Comparison of ENCODE assay signal across 8 mouse cellular contexts in the genomic region with DNA sequence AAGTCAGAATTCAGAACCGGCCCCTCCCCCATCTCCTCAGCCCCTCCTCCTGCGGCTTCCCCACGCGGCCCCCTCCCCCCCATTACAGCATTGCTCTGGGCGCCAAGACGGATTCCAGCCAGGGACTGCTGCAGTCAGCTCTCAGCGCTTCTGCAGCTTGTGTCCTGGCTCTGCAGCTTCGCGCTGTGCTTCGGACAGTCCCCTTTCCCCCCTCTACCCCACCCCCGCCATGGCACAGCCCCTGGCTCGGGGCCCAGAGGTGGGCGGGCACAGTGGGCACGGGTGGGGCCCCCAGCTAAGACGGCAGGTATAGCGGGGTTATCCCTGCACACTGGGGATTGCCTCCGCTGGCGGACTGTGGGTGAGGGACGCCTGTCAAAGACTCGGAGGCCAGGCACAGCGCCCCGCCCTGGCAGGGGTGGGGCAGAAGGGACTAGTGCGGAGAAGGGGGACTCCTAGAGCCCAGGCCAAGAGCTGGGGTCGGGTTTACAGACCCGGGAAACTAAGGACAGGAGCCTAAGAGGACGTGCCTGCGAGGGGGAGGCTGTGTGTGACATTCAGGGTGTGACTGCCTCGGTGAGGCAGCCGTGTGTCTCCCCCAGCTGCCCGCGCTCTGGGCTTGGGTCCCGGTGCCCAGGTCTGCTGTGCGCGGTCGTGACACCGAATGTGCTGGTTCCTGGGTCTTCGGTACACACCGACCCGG. TPM values are rescaled to one million over a fixed set of nuclear protein-coding genes. Genes with fewer than 3 reads are reported as not detected.
DNase-seq lines count a peak whose midpoint lies in the region; ATAC-seq and TF ChIP-seq lines count a peak whose summit lies in the region.

No protein-coding gene starts in this region.

- peak; percentile 67 for DNase-seq in adrenal gland, adult 2 months
- peak; percentile 75 for DNase-seq in embryo, embryonic 11 days
- peak; percentile 20 for DNase-seq in kidney, postnatal 14 days
- DNase-seq in lung, postnatal 0 days (ENCODE audit: low spot score), result peak; percentile 28
- peak; percentile 9 for DNase-seq in ovary, postnatal 10 days (ENCODE audit: low spot score)

- peaks cover 63% of the 10 kb centered on the region for H3K27me3 ChIP-seq in erythroblast, embryonic 14.5 days (ENCODE audit: control insufficient read depth)
- H3K27me3 ChIP-seq in heart, embryonic 15.5 days, result peaks cover 79% of the 10 kb centered on the region
- H3K27me3 ChIP-seq in lung, postnatal 0 days (replicated peaks; ENCODE audit: insufficient read depth, low read length), result peaks cover 17% of the 10 kb centered on the region

- peaks cover 6% of the 10 kb centered on the region; the same call in 1 of the 2 replicates for H3K9me3 ChIP-seq in erythroblast, embryonic 14.5 days (ENCODE audit: control insufficient read depth, low read length)
- no peaks in the 10 kb centered on the region for H3K9me3 ChIP-seq in heart, embryonic 15.5 days (replicated peaks)
- H3K9me3 ChIP-seq in lung, postnatal 0 days (ENCODE audit: low read length), result no peaks in the 10 kb centered on the region

- H3K4me1 ChIP-seq in erythroblast, embryonic 14.5 days (ENCODE audit: control insufficient read depth), result no peaks in the 10 kb centered on the region
- H3K4me1 ChIP-seq in heart, embryonic 15.5 days (replicated peaks), result peaks cover 18% of the 10 kb centered on the region
- H3K4me1 ChIP-seq in lung, postnatal 0 days (ENCODE audit: insufficient read depth, low read depth, low read length), result 0 out of 2 replicates have a peak, but pooled peaks cover 3% of the 10 kb centered on the region

- no peak overlapping the region for H3K27ac ChIP-seq in heart, embryonic 15.5 days
- no peak overlapping the region for H3K27ac ChIP-seq in lung, postnatal 0 days (ENCODE audit: low read length)

- peak overlapping the region; percentile 58 for H3K9ac ChIP-seq in heart, embryonic 15.5 days
- H3K9ac ChIP-seq in lung, postnatal 0 days (replicated peaks; ENCODE audit: low read depth), result no peak overlapping the region

- peak overlapping the region; percentile 100 for H3K4me2 ChIP-seq in heart, embryonic 15.5 days
- H3K4me2 ChIP-seq in lung, postnatal 0 days (replicated peaks; ENCODE audit: low read depth, low read length), result peak overlapping the region; percentile 100

- no peak for ATAC-seq in erythroblast, adult 5-6 weeks (replicated peaks; ENCODE audit: low FRiP score, poor library complexity, severe bottlenecking)
- peak; percentile 64 for ATAC-seq in heart, embryonic 15.5 days (replicated peaks; ENCODE audit: insufficient number of reproducible peaks, insufficient read depth, low FRiP score, low read depth)
- ATAC-seq in lung, postnatal 0 days, result peak; percentile 69

- H3K4me3 ChIP-seq in erythroblast, embryonic 14.5 days (replicated peaks), result peak overlapping the region; percentile 22
- H3K4me3 ChIP-seq in heart, embryonic 15.5 days, result peak overlapping the region; percentile 76
- H3K4me3 ChIP-seq in lung, postnatal 0 days (ENCODE audit: low read depth, low read length), result peak overlapping the region; percentile 60

- peak; percentile 26; the same call in 1 of the 2 replicates for TF ChIP-seq CTCF in lung, postnatal 0 days (IDR thresholded peaks at IDR 0.05)

- H3K36me3 ChIP-seq in erythroblast, embryonic 14.5 days (ENCODE audit: control insufficient read depth), result no peaks in the 10 kb centered on the region
- H3K36me3 ChIP-seq in heart, embryonic 15.5 days, result no peaks in the 10 kb centered on the region
- H3K36me3 ChIP-seq in lung, postnatal 0 days (ENCODE audit: insufficient read depth, low read length), result no peaks in the 10 kb centered on the region

- no peak for TF ChIP-seq EP300 in lung, postnatal 0 days (IDR thresholded peaks at IDR 0.05)

- under 1% methylated on average over 39 of the region's 39 CpGs for WGBS in heart, embryonic 15.5 days
- 0% methylated on average over 34 of the region's 39 CpGs for WGBS in lung, postnatal 0 days

RNA-seq across cellular contexts. Expression of gene Dlgap3, which starts 0.6 kb away (rescaled TPM):
- not detected in 2 replicates for polyA plus RNA-seq in erythroblast, embryonic 14.5 days (2012)
- total RNA-seq in erythroblast, adult 5-6 weeks (2015; ENCODE audit: low replicate concordance), result not detected in 2 replicates
- total RNA-seq in erythroblast, adult 5-6 weeks (2017; ENCODE audit: low replicate concordance), result not detected in 2 replicates
- total RNA-seq in adrenal gland, adult 2 months (2021), result 1 to 10 TPM; 3.4 to 3.9 TPM
- polyA plus RNA-seq in adrenal gland, adult 2 months (2012; rRNA removed), result 13.3 and 14.7 TPM in 2 replicates
- 0.40 and 0.84 TPM in 2 replicates for polyA plus RNA-seq in heart, embryonic 15.5 days (2015; fragmentation: Nextera tagmentation; extraction: Ambion mirVana)
- polyA plus RNA-seq in lung, postnatal 0 days (2015; fragmentation: Nextera tagmentation; extraction: Ambion mirVana), result 0.10 and 0.18 TPM in 2 replicates

RNA-seq across cellular contexts. Expression of gene Tmem35b, which starts 44.9 kb away (rescaled TPM):
- 0.06 TPM in 1 of 2 replicates, not detected in the other for polyA plus RNA-seq in erythroblast, embryonic 14.5 days (2012)
- 0.77 and 7.7 TPM in 2 replicates for total RNA-seq in erythroblast, adult 5-6 weeks (2015; ENCODE audit: low replicate concordance)
- 1.1 and 2.8 TPM in 2 replicates for total RNA-seq in erythroblast, adult 5-6 weeks (2017; ENCODE audit: low replicate concordance)
- total RNA-seq in adrenal gland, adult 2 months (2021), result 10 to 100 TPM; 18.1 to 19.3 TPM
- polyA plus RNA-seq in adrenal gland, adult 2 months (2012; rRNA removed), result 17.6 and 19.7 TPM in 2 replicates
- 11.8 and 15.7 TPM in 2 replicates for polyA plus RNA-seq in heart, embryonic 15.5 days (2015; fragmentation: Nextera tagmentation; extraction: Ambion mirVana)
- 19.7 and 27.7 TPM in 2 replicates for polyA plus RNA-seq in lung, postnatal 0 days (2015; fragmentation: Nextera tagmentation; extraction: Ambion mirVana)

Comparison
In these comparisons a context has a peak if more than half of its experiments do, and no peak if none do; other contexts are left out.
1. H3K4me3 ChIP-seq: peak in every context shown above with its lines; median percentile 76 in heart, embryonic 15.5 days; 60 in lung, postnatal 0 days; 22 in erythroblast, embryonic 14.5 days.
2. DNase-seq: peak in every context shown above with its lines; median percentile 75 in embryo, embryonic 11 days; 67 in adrenal gland, adult 2 months; 28 in lung, postnatal 0 days; 20 in kidney, postnatal 14 days; 9 in ovary, postnatal 10 days.
3. RNA of gene Tmem35b, which starts 44.9 kb away (polyA plus RNA-seq): 19.7 to 27.7 TPM in lung, postnatal 0 days, 17.6 to 19.7 TPM in adrenal gland, adult 2 months and 11.8 to 15.7 TPM in heart, embryonic 15.5 days; 0.06 TPM in erythroblast, embryonic 14.5 days; every median in the first group is over 10 times any median in the second.